Comparison of ENCODE assay signal across 17 mouse cellular contexts in the genomic region with DNA sequence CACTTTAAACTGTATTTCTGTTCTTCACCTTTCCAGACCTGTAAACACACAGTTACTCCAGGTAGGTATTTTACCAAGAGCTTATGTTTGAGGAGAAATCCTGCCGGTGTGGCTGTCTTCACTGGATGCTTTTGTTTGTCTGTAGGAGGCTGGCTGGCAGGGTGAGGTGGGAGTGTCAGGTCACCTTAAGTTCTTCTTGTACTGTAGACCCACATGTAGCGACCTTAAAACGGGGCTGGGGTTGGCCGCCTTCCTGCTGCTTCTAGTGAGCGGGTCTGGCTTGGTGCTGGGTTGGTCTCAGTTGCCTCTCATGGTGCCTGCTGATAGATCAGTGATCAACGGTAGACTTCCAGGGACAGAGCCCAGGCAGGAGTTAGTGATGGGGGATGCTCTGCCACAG.
A peak's percentile ranks its signal among the peaks of the same experiment; 100 is the strongest.
DNase-seq lines count a peak whose midpoint lies in the region; ATAC-seq and TF ChIP-seq lines count a peak whose summit lies in the region.
"Had no signal": no experiment of that assay in that cellular context is flagged by ENCODE, and none has a peak within 500 bp of the region (broad histone marks: within the 10 kb centered on the region; RNA-seq: fewer than 3 reads in every experiment).

No protein-coding gene starts in this region.

- no peak for TF ChIP-seq POLR2A in embryonic fibroblast, embryonic 13.5 days (IDR thresholded peaks at IDR 0.05; ENCODE audit: low read depth, low read length)

- DNase-seq in embryonic facial prominence, embryonic 10.5 days (ENCODE audit: low spot score) = no peak
- no peak for DNase-seq in heart, postnatal 14 days
- DNase-seq in liver, embryonic 13.5 days = no peak
- DNase-seq in liver, postnatal 0 days = no peak
- DNase-seq: cerebellum, adult 2 months; layer of hippocampus, postnatal 36 days; left cerebral cortex, postnatal 4 days; right cerebral cortex, postnatal 14 days; thymus, adult 2 months had no signal

- intact Hi-C loops in heart, postnatal 14 days (cut with DNase I) = no loop called here

- no peak overlapping the region for H3K4me2 ChIP-seq in embryonic facial prominence, embryonic 15.5 days (replicated peaks)
- H3K4me2 ChIP-seq in heart, embryonic 16.5 days (ENCODE audit: low read depth, low read length) = no peak overlapping the region
- H3K4me2 ChIP-seq in liver, embryonic 13.5 days = no peak overlapping the region
- no peak overlapping the region for H3K4me2 ChIP-seq in liver, postnatal 0 days (ENCODE audit: low read depth, low read length)
- H3K4me2 ChIP-seq: forebrain, embryonic 13.5 days; midbrain, embryonic 15.5 days had no signal

- no peak for TF ChIP-seq EP300 in liver, postnatal 0 days (IDR thresholded peaks at IDR 0.05; ENCODE audit: low read depth)

- no peak for ATAC-seq in embryonic facial prominence, embryonic 15.5 days (ENCODE audit: insufficient number of reproducible peaks, low FRiP score, low TSS enrichment, low read depth)
- ATAC-seq in heart, embryonic 16.5 days (replicated peaks; ENCODE audit: extremely low read depth, insufficient read depth, low FRiP score) = no peak
- ATAC-seq in liver, embryonic 13.5 days (ENCODE audit: low read depth) = no peak
- no peak for ATAC-seq in liver, postnatal 0 days
- ATAC-seq in granulocyte monocyte progenitor cell, adult 5-6 weeks (replicated peaks; ENCODE audit: poor library complexity, severe bottlenecking) = no peak
- ATAC-seq: forebrain, embryonic 13.5 days; midbrain, embryonic 15.5 days had no signal

- TF ChIP-seq CTCF in liver, postnatal 0 days (IDR thresholded peaks at IDR 0.05; ENCODE audit: low read depth) = no peak
- TF ChIP-seq CTCF in embryonic fibroblast, embryonic 13.5 days (IDR thresholded peaks at IDR 0.05; ENCODE audit: borderline replicate concordance, insufficient read depth, low read length) = no peak

- 80% methylated on average over 6 of the region's 6 CpGs for WGBS in embryonic facial prominence, embryonic 15.5 days
- 87% methylated on average over 6 of the region's 6 CpGs for WGBS in embryonic facial prominence, embryonic 10.5 days
- WGBS in heart, embryonic 16.5 days = 53% methylated on average over 6 of the region's 6 CpGs
- WGBS in liver, embryonic 13.5 days (ENCODE audit: insufficient replicate concordance) = 75% methylated on average over 6 of the region's 6 CpGs
- WGBS in liver, postnatal 0 days (ENCODE audit: insufficient replicate concordance) = 74% methylated on average over 6 of the region's 6 CpGs

- H3K27ac ChIP-seq in embryonic facial prominence, embryonic 15.5 days (replicated peaks) = 0 out of 2 replicates have a peak overlapping the region, but pooled peaks have one; percentile 39
- no peak overlapping the region for H3K27ac ChIP-seq in embryonic facial prominence, embryonic 10.5 days (replicated peaks)
- peak overlapping the region; percentile 86 for H3K27ac ChIP-seq in heart, embryonic 16.5 days (ENCODE audit: low read length)
- no peak overlapping the region for H3K27ac ChIP-seq in liver, embryonic 13.5 days
- no peak overlapping the region for H3K27ac ChIP-seq in liver, postnatal 0 days (ENCODE audit: low read depth)
- peak overlapping the region; percentile 97 for H3K27ac ChIP-seq in embryonic fibroblast, embryonic 13.5 days (ENCODE audit: insufficient read depth, low read length)
- H3K27ac ChIP-seq: forebrain, embryonic 13.5 days; hindbrain, embryonic 10.5 days; liver, embryonic 14.5 days; midbrain, embryonic 15.5 days had no signal

- H3K9ac ChIP-seq in embryonic facial prominence, embryonic 15.5 days = no peak overlapping the region
- peak overlapping the region; percentile 35 for H3K9ac ChIP-seq in heart, embryonic 16.5 days (ENCODE audit: low read length)
- 0 out of 2 replicates have a peak overlapping the region, but pooled peaks have one; percentile 8 for H3K9ac ChIP-seq in liver, embryonic 13.5 days
- H3K9ac ChIP-seq in liver, postnatal 0 days (replicated peaks) = no peak overlapping the region
- H3K9ac ChIP-seq: forebrain, embryonic 13.5 days; liver, embryonic 14.5 days; midbrain, embryonic 15.5 days had no signal

- H3K27me3 ChIP-seq in embryonic facial prominence, embryonic 15.5 days = no peaks in the 10 kb centered on the region
- H3K27me3 ChIP-seq in embryonic facial prominence, embryonic 10.5 days (replicated peaks; ENCODE audit: low read depth, poor library complexity, severe bottlenecking) = no peaks in the 10 kb centered on the region
- H3K27me3 ChIP-seq in heart, embryonic 16.5 days (ENCODE audit: control insufficient read depth, insufficient read depth, low read length) = no peaks in the 10 kb centered on the region
- no peaks in the 10 kb centered on the region for H3K27me3 ChIP-seq in liver, embryonic 13.5 days
- no peaks in the 10 kb centered on the region for H3K27me3 ChIP-seq in liver, postnatal 0 days (ENCODE audit: insufficient read depth, low read length)
- H3K27me3 ChIP-seq: forebrain, embryonic 13.5 days; midbrain, embryonic 15.5 days had no signal

- peaks cover 44% of the 10 kb centered on the region for H3K4me1 ChIP-seq in embryonic facial prominence, embryonic 15.5 days
- peaks cover 46% of the 10 kb centered on the region for H3K4me1 ChIP-seq in embryonic facial prominence, embryonic 10.5 days
- H3K4me1 ChIP-seq in heart, embryonic 16.5 days (ENCODE audit: control insufficient read depth, insufficient read depth, low read length) = peaks cover 59% of the 10 kb centered on the region
- peaks cover 45% of the 10 kb centered on the region for H3K4me1 ChIP-seq in liver, embryonic 13.5 days (replicated peaks)
- H3K4me1 ChIP-seq in liver, postnatal 0 days (ENCODE audit: insufficient read depth) = no peaks in the 10 kb centered on the region
- peaks cover 31% of the 10 kb centered on the region for H3K4me1 ChIP-seq in embryonic fibroblast, embryonic 13.5 days (ENCODE audit: control insufficient read depth, insufficient read depth, low read length)

- no peaks in the 10 kb centered on the region for H3K36me3 ChIP-seq in embryonic facial prominence, embryonic 15.5 days
- peaks cover 38% of the 10 kb centered on the region for H3K36me3 ChIP-seq in embryonic facial prominence, embryonic 10.5 days (replicated peaks)
- H3K36me3 ChIP-seq in heart, embryonic 16.5 days (ENCODE audit: control insufficient read depth, insufficient read depth) = no peaks in the 10 kb centered on the region
- no peaks in the 10 kb centered on the region for H3K36me3 ChIP-seq in liver, embryonic 13.5 days
- no peaks in the 10 kb centered on the region for H3K36me3 ChIP-seq in liver, postnatal 0 days (replicated peaks; ENCODE audit: insufficient read depth, low read length)
- H3K36me3 ChIP-seq: midbrain, embryonic 15.5 days had no signal

- no peaks in the 10 kb centered on the region for H3K9me3 ChIP-seq in embryonic facial prominence, embryonic 15.5 days (replicated peaks)
- H3K9me3 ChIP-seq in embryonic facial prominence, embryonic 10.5 days = no peaks in the 10 kb centered on the region
- 0 out of 2 replicates have a peak, but pooled peaks cover 3% of the 10 kb centered on the region for H3K9me3 ChIP-seq in heart, embryonic 16.5 days (replicated peaks; ENCODE audit: control insufficient read depth, low read length)
- no peaks in the 10 kb centered on the region for H3K9me3 ChIP-seq in liver, embryonic 13.5 days (replicated peaks)
- no peaks in the 10 kb centered on the region for H3K9me3 ChIP-seq in liver, postnatal 0 days (ENCODE audit: low read length)
- H3K9me3 ChIP-seq: forebrain, embryonic 13.5 days; hindbrain, embryonic 10.5 days; midbrain, embryonic 15.5 days had no signal

- H3K4me3 ChIP-seq in embryonic facial prominence, embryonic 15.5 days (replicated peaks) = no peak overlapping the region
- no peak overlapping the region for H3K4me3 ChIP-seq in embryonic facial prominence, embryonic 10.5 days
- no peak overlapping the region for H3K4me3 ChIP-seq in heart, embryonic 16.5 days (ENCODE audit: low read length)
- H3K4me3 ChIP-seq in liver, embryonic 13.5 days (replicated peaks) = no peak overlapping the region
- H3K4me3 ChIP-seq in liver, postnatal 0 days (ENCODE audit: low read depth, low read length) = no peak overlapping the region
- no peak overlapping the region for H3K4me3 ChIP-seq in embryonic fibroblast, embryonic 13.5 days (ENCODE audit: insufficient read depth, low read length)
- H3K4me3 ChIP-seq: forebrain, embryonic 13.5 days; hindbrain, embryonic 10.5 days; midbrain, embryonic 15.5 days had no signal

Comparison
In these comparisons a context has a peak if more than half of its experiments do, and no peak if none do; other contexts are left out.
1. H3K27ac ChIP-seq: peak in embryonic facial prominence, embryonic 15.5 days (single experiment), heart, embryonic 16.5 days (single experiment) and embryonic fibroblast, embryonic 13.5 days (single experiment); none in embryonic facial prominence, embryonic 10.5 days (single experiment), liver, embryonic 13.5 days (single experiment) and liver, postnatal 0 days (single experiment).
2. H3K9ac ChIP-seq: peak in heart, embryonic 16.5 days (single experiment) and liver, embryonic 13.5 days (single experiment); none in embryonic facial prominence, embryonic 15.5 days (single experiment) and liver, postnatal 0 days (single experiment).